Mouse (Mus musculus): ENCODE results near the gene Zbtb46. TPM values are rescaled to one million over a fixed set of nuclear protein-coding genes. Genes with fewer than 3 reads are reported as not detected.
"Not testable (repeated sequence)": the region's sequence is repeated elsewhere in the genome, so short reads cannot be mapped to it uniquely, and the experiment has no call there.

Gene Zbtb46
- 10.3 and 10.5 TPM in 2 replicates for polyA plus RNA-seq (2014; fragmentation: Nextera tagmentation; extraction: Ambion mirVana)

- Histone ChIP-seq H3K27ac (ENCODE audit: low read depth, low read length) (peak within 1 kb of the TSS; percentile 87), H3K4me1 (ENCODE audit: control insufficient read depth, insufficient read depth, low read length) (peaks cover 19% of the 10 kb centered on the region), H3K9me3 (replicated peaks; ENCODE audit: control insufficient read depth, low read length) (no peaks in the 10 kb centered on the region), H3K4me3 (ENCODE audit: low read depth, low read length) (peak within 1 kb of the TSS; percentile 97), H3K9ac (ENCODE audit: low read depth, low read length) (peak within 1 kb of the TSS; percentile 91), H3K27me3 (ENCODE audit: control insufficient read depth, insufficient read depth, low read length) (peaks cover under 1% of the 10 kb centered on the region; the same call in 1 of the 2 replicates), H3K4me2 (peak within 1 kb of the TSS; percentile 100), H3K36me3 (ENCODE audit: control insufficient read depth, insufficient read depth, low read length) (no peaks in the 10 kb centered on the region)
- under 1% methylated on average over 66 of the region's 83 CpGs for WGBS (ENCODE audit: insufficient replicate concordance)
- peak; percentile 90 for ATAC-seq (replicated peaks; ENCODE audit: insufficient number of reproducible peaks, low FRiP score, low TSS enrichment)
These were observed at the start of gene Zbtb46 for GRCm38 (mm10) chr2:181459153-181459672. TSS of gene Zbtb46 (minus strand) at chr2:181459426.

- H3K27me3 ChIP-seq (ENCODE audit: control insufficient read depth, insufficient read depth, low read length): no peaks in the 10 kb centered on the region
- peaks cover 3% of the 10 kb centered on the region; the same call in 1 of the 2 replicates for H3K4me1 ChIP-seq (ENCODE audit: control insufficient read depth, insufficient read depth, low read length)
- H3K4me2 ChIP-seq: peak overlapping the region; percentile 84
- no peak overlapping the region for H3K27ac ChIP-seq (ENCODE audit: low read depth, low read length)
- H3K36me3 ChIP-seq (ENCODE audit: control insufficient read depth, insufficient read depth, low read length): peaks cover 11% of the 10 kb centered on the region
- no peaks in the 10 kb centered on the region for H3K9me3 ChIP-seq (replicated peaks; ENCODE audit: control insufficient read depth, low read length)
- H3K9ac ChIP-seq (ENCODE audit: low read depth, low read length): no peak overlapping the region
- ATAC-seq (replicated peaks; ENCODE audit: insufficient number of reproducible peaks, low FRiP score, low TSS enrichment): no peak
- 72% methylated on average over 4 of the region's 4 CpGs for WGBS (ENCODE audit: insufficient replicate concordance)
- no peak overlapping the region for H3K4me3 ChIP-seq (ENCODE audit: low read depth, low read length)
These were observed 39.4 kb upstream of the Zbtb46 start for GRCm38 (mm10) chr2:181498644-181499043.

GRCm38 (mm10) chr2:181497548-181497875, 38.3 kb upstream of the Zbtb46 start:
- no peaks in the 10 kb centered on the region for H3K27me3 ChIP-seq (ENCODE audit: control insufficient read depth, insufficient read depth, low read length)
- H3K9me3 ChIP-seq (replicated peaks; ENCODE audit: control insufficient read depth, low read length): no peaks in the 10 kb centered on the region
- peak overlapping the region; percentile 96 for H3K4me3 ChIP-seq (ENCODE audit: low read depth, low read length)
- ATAC-seq (replicated peaks; ENCODE audit: insufficient number of reproducible peaks, low FRiP score, low TSS enrichment): peak; percentile 78
- peaks cover 3% of the 10 kb centered on the region; the same call in 1 of the 2 replicates for H3K4me1 ChIP-seq (ENCODE audit: control insufficient read depth, insufficient read depth, low read length)
- peak overlapping the region; percentile 95 for H3K9ac ChIP-seq (ENCODE audit: low read depth, low read length)
- H3K27ac ChIP-seq (ENCODE audit: low read depth, low read length): peak overlapping the region; percentile 92
- H3K4me2 ChIP-seq: peak overlapping the region; percentile 84
- peaks cover 11% of the 10 kb centered on the region for H3K36me3 ChIP-seq (ENCODE audit: control insufficient read depth, insufficient read depth, low read length)
- under 1% methylated on average over 12 of the region's 12 CpGs for WGBS (ENCODE audit: insufficient replicate concordance)

- ATAC-seq (replicated peaks; ENCODE audit: insufficient number of reproducible peaks, low FRiP score, low TSS enrichment): peak; percentile 96
- under 1% methylated on average over 46 of the region's 46 CpGs for WGBS (ENCODE audit: insufficient replicate concordance)
These were observed 37.8 kb upstream of the Zbtb46 start, which contains the start of gene Tpd52l2 for GRCm38 (mm10) chr2:181496831-181497547. TSS of gene Tpd52l2 (plus strand) at chr2:181497142.

GRCm38 (mm10) chr2:181496281-181496680, 37.1 kb upstream of the Zbtb46 start:
- peak; percentile 64 for ATAC-seq (replicated peaks; ENCODE audit: insufficient number of reproducible peaks, low FRiP score, low TSS enrichment)
- peak overlapping the region; percentile 92 for H3K27ac ChIP-seq (ENCODE audit: low read depth, low read length)
- H3K9me3 ChIP-seq (replicated peaks; ENCODE audit: control insufficient read depth, low read length): no peaks in the 10 kb centered on the region
- WGBS (ENCODE audit: insufficient replicate concordance): 16% methylated on average over 8 of the region's 8 CpGs
- peak overlapping the region; percentile 84 for H3K4me2 ChIP-seq
- H3K36me3 ChIP-seq (ENCODE audit: control insufficient read depth, insufficient read depth, low read length): peaks cover 8% of the 10 kb centered on the region; the same call in 1 of the 2 replicates
- H3K27me3 ChIP-seq (ENCODE audit: control insufficient read depth, insufficient read depth, low read length): no peaks in the 10 kb centered on the region
- peak overlapping the region; percentile 71 for H3K9ac ChIP-seq (ENCODE audit: low read depth, low read length)
- H3K4me1 ChIP-seq (ENCODE audit: control insufficient read depth, insufficient read depth, low read length): peaks cover 3% of the 10 kb centered on the region; the same call in 1 of the 2 replicates
- H3K4me3 ChIP-seq (ENCODE audit: low read depth, low read length): peak overlapping the region; percentile 96

More at GRCm38 (mm10) chr2:181496831-181497547, 37.8 kb upstream of the Zbtb46 start, which contains the start of gene Tpd52l2:
- Histone ChIP-seq H3K4me3 (ENCODE audit: low read depth, low read length) (peak within 1 kb of the TSS; percentile 96), H3K4me2 (peak within 1 kb of the TSS; percentile 84), H3K9me3 (replicated peaks; ENCODE audit: control insufficient read depth, low read length) (no peaks in the 10 kb centered on the region), H3K27ac (ENCODE audit: low read depth, low read length) (peak within 1 kb of the TSS; percentile 92), H3K36me3 (ENCODE audit: control insufficient read depth, insufficient read depth, low read length) (peaks cover 11% of the 10 kb centered on the region), H3K9ac (ENCODE audit: low read depth, low read length) (peak within 1 kb of the TSS; percentile 95), H3K27me3 (ENCODE audit: control insufficient read depth, insufficient read depth, low read length) (no peaks in the 10 kb centered on the region), H3K4me1 (ENCODE audit: control insufficient read depth, insufficient read depth, low read length) (peaks cover 3% of the 10 kb centered on the region; the same call in 1 of the 2 replicates)

GRCm38 (mm10) chr2:181495845-181496244, 36.6 kb upstream of the Zbtb46 start:
- ATAC-seq (replicated peaks; ENCODE audit: insufficient number of reproducible peaks, low FRiP score, low TSS enrichment); H3K4me2 ChIP-seq; H3K9me3 ChIP-seq (replicated peaks; ENCODE audit: control insufficient read depth, low read length); H3K9ac ChIP-seq (ENCODE audit: low read depth, low read length); H3K36me3 ChIP-seq (ENCODE audit: control insufficient read depth, insufficient read depth, low read length); H3K4me3 ChIP-seq (ENCODE audit: low read depth, low read length); H3K27ac ChIP-seq (ENCODE audit: low read depth, low read length); H3K4me1 ChIP-seq (ENCODE audit: control insufficient read depth, insufficient read depth, low read length); H3K27me3 ChIP-seq (ENCODE audit: control insufficient read depth, insufficient read depth, low read length): not testable (repeated sequence)
- WGBS (ENCODE audit: insufficient replicate concordance): 64% methylated on average over 8 of the region's 8 CpGs

GRCm38 (mm10) chr2:181494266-181494945, 35.2 kb upstream of the Zbtb46 start:
- WGBS (ENCODE audit: insufficient replicate concordance): 71% methylated on average over 26 of the region's 26 CpGs
- no peaks in the 10 kb centered on the region for H3K9me3 ChIP-seq (replicated peaks; ENCODE audit: control insufficient read depth, low read length)
- H3K36me3 ChIP-seq (ENCODE audit: control insufficient read depth, insufficient read depth, low read length): no peaks in the 10 kb centered on the region
- peak overlapping the region; percentile 22; the same call in 1 of the 2 replicates for H3K9ac ChIP-seq (ENCODE audit: low read depth, low read length)
- no peak overlapping the region for H3K4me2 ChIP-seq
- no peak overlapping the region for H3K27ac ChIP-seq (ENCODE audit: low read depth, low read length)
- no peak for ATAC-seq (replicated peaks; ENCODE audit: insufficient number of reproducible peaks, low FRiP score, low TSS enrichment)
- H3K27me3 ChIP-seq (ENCODE audit: control insufficient read depth, insufficient read depth, low read length): no peaks in the 10 kb centered on the region
- H3K4me3 ChIP-seq (ENCODE audit: low read depth, low read length): no peak overlapping the region
- H3K4me1 ChIP-seq (ENCODE audit: control insufficient read depth, insufficient read depth, low read length): peaks cover 3% of the 10 kb centered on the region; the same call in 1 of the 2 replicates

GRCm38 (mm10) chr2:181493156-181493927, 34.1 kb upstream of the Zbtb46 start, which contains the start of gene Abhd16b:
TSS of gene Abhd16b (plus strand) at chr2:181493206.
- Histone ChIP-seq H3K9ac (ENCODE audit: low read depth, low read length) (no peak within 1 kb of the TSS), H3K27ac (ENCODE audit: low read depth, low read length) (no peak within 1 kb of the TSS), H3K4me2 (no peak within 1 kb of the TSS), H3K9me3 (replicated peaks; ENCODE audit: control insufficient read depth, low read length) (no peaks in the 10 kb centered on the region), H3K36me3 (ENCODE audit: control insufficient read depth, insufficient read depth, low read length) (no peaks in the 10 kb centered on the region), H3K4me1 (ENCODE audit: control insufficient read depth, insufficient read depth, low read length) (peaks cover 3% of the 10 kb centered on the region; the same call in 1 of the 2 replicates), H3K4me3 (ENCODE audit: low read depth, low read length) (no peak within 1 kb of the TSS), H3K27me3 (ENCODE audit: control insufficient read depth, insufficient read depth, low read length) (no peaks in the 10 kb centered on the region)
- 81% methylated on average over 31 of the region's 31 CpGs for WGBS (ENCODE audit: insufficient replicate concordance)
- ATAC-seq (replicated peaks; ENCODE audit: insufficient number of reproducible peaks, low FRiP score, low TSS enrichment): no peak
